Mouse (Mus musculus) CH12.LX (cell line): ENCODE measurements around the gene Lifr.

Experiments
- CTCF ChIP-seq, 2 experiments: IDR thresholded peaks in 1 of 2; conservative IDR thresholded peaks in 1 of 2; 2 replicates each; pipeline ENCODE4 v1.5.1; 2011 to 2012; ENCODE audit warnings: low read depth in 2 of 2, low read length in 2 of 2, improper control_type of control experiment in 1 of 2, inconsistent platforms in 1 of 2, mild to moderate bottlenecking in 1 of 2, moderate library complexity in 1 of 2
- E2F4 ChIP-seq: IDR thresholded peaks from 2 replicates; pipeline ENCODE4 v1.6.1; 2011; ENCODE audit warnings: low read depth, low read length, improper control_type of control experiment; ENCODE audit not compliant: insufficient replicate concordance
- ELF1 ChIP-seq: IDR thresholded peaks from 2 replicates; pipeline ENCODE4 v1.6.1; 2014; ENCODE audit warnings: low read depth, mild to moderate bottlenecking, inconsistent platforms, low read length, improper control_type of control experiment
- EP300 ChIP-seq: IDR thresholded peaks from 2 replicates; pipeline ENCODE4 v1.6.1; 2011; ENCODE audit warnings: low read length, improper control_type of control experiment
- HCFC1 ChIP-seq: IDR thresholded peaks from 2 replicates; pipeline ENCODE4 v1.6.1; 2012; ENCODE audit warnings: low read depth, mild to moderate bottlenecking, inconsistent platforms, low read length, improper control_type of control experiment
- MXI1 ChIP-seq: IDR thresholded peaks from 2 replicates; pipeline ENCODE4 v1.6.1; 2011; ENCODE audit warnings: mild to moderate bottlenecking, low read depth, low read length, improper control_type of control experiment
- POLR2A ChIP-seq: IDR thresholded peaks from 2 replicates; pipeline ENCODE4 v1.6.1; 2011; ENCODE audit warnings: low read depth, mild to moderate bottlenecking, improper control_type of control experiment, low read length
- SMC3 ChIP-seq: IDR thresholded peaks from 2 replicates; pipeline ENCODE4 v1.6.1; 2011; ENCODE audit warnings: low read depth, low read length, improper control_type of control experiment
- TBP ChIP-seq: conservative IDR thresholded peaks from 2 replicates; pipeline ENCODE4 v1.6.1; 2011; ENCODE audit warnings: low read depth, low read length, improper control_type of control experiment
- ZKSCAN1 ChIP-seq: IDR thresholded peaks from 2 replicates; pipeline ENCODE4 v1.6.1; 2012; ENCODE audit warnings: low read depth, inconsistent platforms, low read length, improper control_type of control experiment, borderline replicate concordance
- ZNF384 ChIP-seq: IDR thresholded peaks from 2 replicates; pipeline ENCODE4 v1.6.1; 2012; ENCODE audit warnings: low read depth, low read length, improper control_type of control experiment, inconsistent platforms

GRCm38 (mm10) chr15:7173346-7173745 lies 82.9 kb downstream of the Lifr start:
- TF ChIP-seq POLR2A, result no peak
- TF ChIP-seq ZNF384, result no peak
- TF ChIP-seq E2F4, result no peak
- no peak for TF ChIP-seq CTCF (conservative IDR thresholded peaks at IDR 0.05 in 1 of 2, IDR thresholded peaks at IDR 0.05 in 1 of 2; ENCODE audit: low read depth in 2 of 2, low read length in 2 of 2)
- TF ChIP-seq ELF1, result no peak
- no peak for TF ChIP-seq MXI1
- no peak for TF ChIP-seq EP300
- no peak for TF ChIP-seq ZKSCAN1
- TF ChIP-seq TBP, result no peak
- no peak for TF ChIP-seq HCFC1
- no peak for TF ChIP-seq SMC3
